ENCODE assay signal across 13 mouse cellular contexts in the genomic region with DNA sequence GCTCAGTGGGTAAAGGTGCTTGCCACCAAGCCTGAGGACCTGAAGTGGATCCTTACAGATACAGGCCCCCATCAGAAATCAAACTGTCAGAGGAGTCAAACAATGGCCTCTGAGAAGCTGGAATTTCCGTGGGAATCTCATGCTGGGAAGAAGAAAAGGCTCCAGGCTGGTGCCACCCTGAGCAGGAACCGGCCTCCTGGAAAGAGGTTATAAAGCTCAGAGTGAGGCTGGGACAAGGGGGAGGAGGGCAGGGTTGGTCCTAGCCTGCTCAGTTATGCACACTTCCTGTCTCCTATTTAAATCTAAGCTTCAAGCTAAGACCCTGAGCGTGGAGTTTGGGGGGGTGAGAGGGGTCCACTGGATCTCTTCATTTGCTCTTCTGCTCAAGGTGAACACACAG.
"Had no signal": no experiment of that assay in that cellular context is flagged by ENCODE, and none has a peak within 500 bp of the region (broad histone marks: within the 10 kb centered on the region; RNA-seq: fewer than 3 reads in every experiment).

No protein-coding gene starts in this region.

- DNase-seq: liver; liver, embryonic 13.5 days; liver, postnatal 0 days; lung, postnatal 14 days; right cerebral cortex, postnatal 14 days; thymus, adult 2 months; thymus, postnatal 36 days had no signal

- H3K4me1 ChIP-seq: lung, embryonic 15.5 days; megakaryocyte, embryonic 14.5 days; stomach, embryonic 15.5 days had no signal

- H3K9me3 ChIP-seq: limb, embryonic 12.5 days; liver, embryonic 13.5 days; lung, embryonic 15.5 days; midbrain, embryonic 13.5 days; stomach, embryonic 15.5 days had no signal

- H3K4me3 ChIP-seq: limb, embryonic 12.5 days; liver, embryonic 13.5 days; lung, embryonic 15.5 days; megakaryocyte, embryonic 14.5 days; midbrain, embryonic 13.5 days; stomach, embryonic 15.5 days had no signal

- H3K27me3 ChIP-seq: limb, embryonic 12.5 days; liver, embryonic 13.5 days; lung, embryonic 15.5 days; midbrain, embryonic 13.5 days; stomach, embryonic 15.5 days had no signal

- H3K36me3 ChIP-seq: limb, embryonic 12.5 days; liver, embryonic 13.5 days; lung, embryonic 15.5 days; midbrain, embryonic 13.5 days; stomach, embryonic 15.5 days had no signal

- H3K27ac ChIP-seq: limb, embryonic 12.5 days; liver, embryonic 13.5 days; lung, embryonic 15.5 days; macrophage; midbrain, embryonic 13.5 days; stomach, embryonic 15.5 days had no signal

- H3K9ac ChIP-seq: limb, embryonic 12.5 days; liver, embryonic 13.5 days; liver, postnatal 0 days; lung, embryonic 15.5 days; midbrain, embryonic 13.5 days; stomach, embryonic 15.5 days had no signal

- ATAC-seq: liver, postnatal 0 days; midbrain, embryonic 13.5 days had no signal

- H3K4me2 ChIP-seq: limb, embryonic 12.5 days; liver, embryonic 13.5 days; lung, embryonic 15.5 days; midbrain, embryonic 13.5 days; stomach, embryonic 15.5 days had no signal
